Comparison of ENCODE assay signal across 11 mouse cellular contexts in the genomic region with DNA sequence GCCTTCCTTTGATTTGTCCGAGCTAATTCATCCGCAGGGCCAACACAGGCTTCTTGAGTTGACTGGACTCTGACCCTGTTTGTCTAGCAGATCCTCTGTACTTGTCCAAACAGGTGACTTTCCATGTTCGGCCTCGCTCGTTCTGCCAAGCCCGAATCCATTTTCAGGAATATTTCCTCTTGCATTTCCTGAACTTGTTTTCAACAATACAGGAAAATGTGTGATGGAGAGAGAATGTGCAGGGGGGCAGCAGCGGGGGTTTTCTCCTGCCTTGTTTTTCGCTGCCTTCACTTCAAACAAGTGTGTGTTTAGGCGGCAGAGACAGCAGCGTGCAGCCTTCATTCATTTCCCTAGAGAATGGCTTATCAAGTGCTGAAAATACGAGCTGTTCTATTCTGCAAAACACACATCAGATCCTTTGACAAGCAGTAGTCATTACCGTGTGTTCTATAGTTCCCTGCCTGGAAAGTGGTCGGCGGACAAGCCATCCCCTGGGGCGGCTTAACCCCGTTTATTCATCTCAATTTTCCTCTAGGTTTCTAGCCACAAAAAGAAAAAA.
DNase-seq lines count a peak whose midpoint lies in the region; ATAC-seq and TF ChIP-seq lines count a peak whose summit lies in the region.
"Had no signal": no experiment of that assay in that cellular context is flagged by ENCODE, and none has a peak within 500 bp of the region (broad histone marks: within the 10 kb centered on the region; RNA-seq: fewer than 3 reads in every experiment).

No protein-coding gene starts in this region.

- peaks cover 3% of the 10 kb centered on the region for H3K9me3 ChIP-seq in embryonic facial prominence, embryonic 11.5 days (replicated peaks; ENCODE audit: control insufficient read depth, low read length)
- peaks cover 16% of the 10 kb centered on the region for H3K9me3 ChIP-seq in hindbrain, embryonic 10.5 days
- peaks cover 13% of the 10 kb centered on the region for H3K9me3 ChIP-seq in midbrain, embryonic 12.5 days
- H3K9me3 ChIP-seq: lung, embryonic 15.5 days had no signal

- no peak for TF ChIP-seq POLR2A in cerebellum, adult 2 months (IDR thresholded peaks at IDR 0.05; ENCODE audit: borderline replicate concordance, insufficient read depth, low read length)

- peak; percentile 78 for ATAC-seq in embryonic facial prominence, embryonic 11.5 days (replicated peaks; ENCODE audit: insufficient number of reproducible peaks, low FRiP score, low TSS enrichment, low read depth)
- peak; percentile 74 for ATAC-seq in midbrain, embryonic 12.5 days (ENCODE audit: low FRiP score, low read depth)

- H3K9ac ChIP-seq in embryonic facial prominence, embryonic 11.5 days (replicated peaks; ENCODE audit: low read length): no peak overlapping the region
- no peak overlapping the region for H3K9ac ChIP-seq in midbrain, embryonic 12.5 days (replicated peaks)
- H3K9ac ChIP-seq: lung, embryonic 15.5 days had no signal

- DNase-seq in MN1 (ENCODE audit: low spot score): peak; percentile 63
- no peak for DNase-seq in embryonic facial prominence, embryonic 11.5 days (ENCODE audit: low spot score)
- peak; percentile 19 for DNase-seq in hindbrain, embryonic 10.5 days (ENCODE audit: low spot score)
- no peak for DNase-seq in gastrocnemius, adult 8-10 months (ENCODE audit: low spot score in 2 of 2)
- DNase-seq in lung, postnatal 25 days (ENCODE audit: low spot score): no peak
- no peak for DNase-seq in embryo, embryonic 9.5 days (ENCODE audit: extremely low spot score)
- DNase-seq in cerebellum, adult 2 months: no peak
- DNase-seq: thymus, postnatal 4 days had no signal

- 32% methylated on average over 16 of the region's 16 CpGs for WGBS in embryonic facial prominence, embryonic 11.5 days
- WGBS in hindbrain, embryonic 10.5 days: 45% methylated on average over 16 of the region's 16 CpGs
- 24% methylated on average over 16 of the region's 16 CpGs for WGBS in midbrain, embryonic 12.5 days
- 82% methylated on average over 16 of the region's 16 CpGs for WGBS in cerebellum, adult 2 months

- no peaks in the 10 kb centered on the region for H3K4me1 ChIP-seq in embryonic facial prominence, embryonic 11.5 days (ENCODE audit: control insufficient read depth, insufficient read depth, low read length)
- peaks cover 37% of the 10 kb centered on the region for H3K4me1 ChIP-seq in hindbrain, embryonic 10.5 days (replicated peaks)
- peaks cover 27% of the 10 kb centered on the region for H3K4me1 ChIP-seq in midbrain, embryonic 12.5 days
- H3K4me1 ChIP-seq in cerebellum, adult 2 months (ENCODE audit: control insufficient read depth, insufficient read depth, low read length): no peaks in the 10 kb centered on the region

- TF ChIP-seq CTCF in cerebellum, adult 2 months (IDR thresholded peaks at IDR 0.05; ENCODE audit: borderline replicate concordance, insufficient read depth, low read depth, low read length): no peak

- no peak overlapping the region for H3K27ac ChIP-seq in embryonic facial prominence, embryonic 11.5 days (replicated peaks; ENCODE audit: low read depth, low read length)
- H3K27ac ChIP-seq in hindbrain, embryonic 10.5 days: peak overlapping the region; percentile 30
- peak overlapping the region; percentile 76 for H3K27ac ChIP-seq in midbrain, embryonic 12.5 days (replicated peaks)
- H3K27ac ChIP-seq in cerebellum, adult 2 months (ENCODE audit: insufficient read depth, low read length): no peak overlapping the region
- H3K27ac ChIP-seq: lung, embryonic 15.5 days had no signal

- H3K27me3 ChIP-seq in embryonic facial prominence, embryonic 11.5 days (ENCODE audit: control insufficient read depth, insufficient read depth, low read length): no peaks in the 10 kb centered on the region
- H3K27me3 ChIP-seq in hindbrain, embryonic 10.5 days (ENCODE audit: insufficient read depth, poor library complexity, severe bottlenecking): no peaks in the 10 kb centered on the region; the same call in 1 of the 2 replicates
- H3K27me3 ChIP-seq in midbrain, embryonic 12.5 days: peaks cover 8% of the 10 kb centered on the region
- no peaks in the 10 kb centered on the region for H3K27me3 ChIP-seq in cerebellum, adult 2 months (ENCODE audit: control insufficient read depth, insufficient read depth, low read length)
- H3K27me3 ChIP-seq: lung, embryonic 15.5 days had no signal

- no peaks in the 10 kb centered on the region for H3K36me3 ChIP-seq in embryonic facial prominence, embryonic 11.5 days (replicated peaks; ENCODE audit: control insufficient read depth, insufficient read depth, low read depth, low read length)
- H3K36me3 ChIP-seq in hindbrain, embryonic 10.5 days: 0 out of 2 replicates have a peak, but pooled peaks cover 6% of the 10 kb centered on the region
- H3K36me3 ChIP-seq in midbrain, embryonic 12.5 days: no peaks in the 10 kb centered on the region
- H3K36me3 ChIP-seq: lung, embryonic 15.5 days had no signal

- no peak overlapping the region for H3K4me3 ChIP-seq in embryonic facial prominence, embryonic 11.5 days (ENCODE audit: low read depth, low read length)
- peak overlapping the region; percentile 21 for H3K4me3 ChIP-seq in hindbrain, embryonic 10.5 days
- H3K4me3 ChIP-seq in midbrain, embryonic 12.5 days: 0 out of 2 replicates have a peak overlapping the region, but pooled peaks have one; percentile 4
- H3K4me3 ChIP-seq in cerebellum, adult 2 months (replicated peaks; ENCODE audit: insufficient read depth, low read depth, low read length): no peak overlapping the region
- H3K4me3 ChIP-seq: lung, embryonic 15.5 days had no signal

- no peak overlapping the region; the same call in 1 of the 2 replicates for H3K4me2 ChIP-seq in embryonic facial prominence, embryonic 11.5 days (ENCODE audit: low read depth, low read length)
- peak overlapping the region; percentile 39 for H3K4me2 ChIP-seq in midbrain, embryonic 12.5 days (replicated peaks)
- H3K4me2 ChIP-seq: heart, embryonic 11.5 days; lung, embryonic 15.5 days had no signal

Comparison
In these comparisons a context has a peak if more than half of its experiments do, and no peak if none do; other contexts are left out.
1. DNase-seq: peak in MN1 (single experiment) and hindbrain, embryonic 10.5 days (single experiment); none in embryonic facial prominence, embryonic 11.5 days (single experiment), gastrocnemius, adult 8-10 months (0 of 2), lung, postnatal 25 days (single experiment), embryo, embryonic 9.5 days (single experiment) and cerebellum, adult 2 months (0 of 2).
2. H3K27ac ChIP-seq: peak in hindbrain, embryonic 10.5 days (single experiment) and midbrain, embryonic 12.5 days (single experiment); none in embryonic facial prominence, embryonic 11.5 days (single experiment) and cerebellum, adult 2 months (single experiment).
3. H3K4me3 ChIP-seq: peak in hindbrain, embryonic 10.5 days (single experiment) and midbrain, embryonic 12.5 days (single experiment); none in embryonic facial prominence, embryonic 11.5 days (single experiment) and cerebellum, adult 2 months (single experiment).